Mouse (Mus musculus) gastrocnemius, adult 18-20 months (tissue): ENCODE measurements around the gene 4930556J24Rik. TPM values are rescaled to one million over a fixed set of nuclear protein-coding genes. Genes with fewer than 3 reads are reported as not detected.
"Not testable (repeated sequence)": the region's sequence is repeated elsewhere in the genome, so short reads cannot be mapped to it uniquely, and the experiment has no call there.

Experiments
- DNase-seq: peaks from one replicate; pipeline ENCODE4 v3.0.0; 2021; ENCODE audit warnings: low spot score
- long read RNA-seq, 2 experiments: library from polyadenylated mRNA; stranded (forward); transcript quantifications; one replicate each; pipeline ENCODE4 v2.0.0; 2021
- total RNA-seq, 2 experiments: library from RNA; stranded (reverse); gene quantifications; 2 replicates each; pipeline ENCODE4 v1.2.3; 2021

Gene 4930556J24Rik
- not detected for total RNA-seq
- long read RNA-seq, experiment 1, result 0 reads
- long read RNA-seq, experiment 2, result 0 reads

DNA sequence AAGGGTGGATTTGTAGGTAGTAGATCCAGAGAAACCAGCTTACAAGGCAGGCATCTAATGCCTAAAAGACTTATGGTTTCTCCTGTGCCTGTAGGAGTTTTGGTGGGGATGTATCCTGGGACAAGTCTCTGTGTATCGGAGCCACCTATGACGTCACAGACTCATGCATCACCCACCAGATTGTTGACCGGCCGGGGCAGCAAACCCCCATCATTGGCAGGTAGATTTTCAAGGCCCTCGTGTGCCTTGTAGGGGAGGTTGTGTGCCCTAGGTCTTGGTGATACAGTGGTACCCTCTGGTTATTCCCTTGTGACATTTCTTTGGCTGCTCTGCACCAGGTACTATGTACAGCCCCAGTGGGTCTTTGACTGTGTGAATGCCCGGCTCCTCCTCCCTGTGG lies at the start of gene 4930556J24Rik:
Gene 4930556J24Rik, minus strand, starts transcription at position 101 of the 400 bp plus-strand sequence.
- DNase-seq, result no peak

DNA sequence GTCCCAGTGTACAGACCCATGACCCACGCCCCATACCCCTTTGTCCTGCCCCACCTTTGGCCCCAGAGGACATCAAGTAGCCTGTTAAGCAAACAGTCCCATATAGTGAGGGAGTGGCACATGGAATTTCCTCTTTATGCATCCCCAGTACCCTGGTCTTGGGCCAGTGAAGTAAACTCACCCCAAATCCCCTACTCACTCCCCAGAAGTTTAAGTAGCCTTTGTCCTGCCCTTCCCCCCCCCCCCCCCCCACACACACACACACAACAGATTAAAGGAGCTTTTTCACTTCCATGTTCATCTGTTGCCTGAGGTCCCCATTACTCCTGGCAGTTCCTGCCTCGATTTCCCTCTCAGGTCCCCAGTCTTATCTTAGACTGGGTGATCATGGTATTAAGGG lies 46.7 kb upstream of the 4930556J24Rik start:
- DNase-seq, result no peak

DNA sequence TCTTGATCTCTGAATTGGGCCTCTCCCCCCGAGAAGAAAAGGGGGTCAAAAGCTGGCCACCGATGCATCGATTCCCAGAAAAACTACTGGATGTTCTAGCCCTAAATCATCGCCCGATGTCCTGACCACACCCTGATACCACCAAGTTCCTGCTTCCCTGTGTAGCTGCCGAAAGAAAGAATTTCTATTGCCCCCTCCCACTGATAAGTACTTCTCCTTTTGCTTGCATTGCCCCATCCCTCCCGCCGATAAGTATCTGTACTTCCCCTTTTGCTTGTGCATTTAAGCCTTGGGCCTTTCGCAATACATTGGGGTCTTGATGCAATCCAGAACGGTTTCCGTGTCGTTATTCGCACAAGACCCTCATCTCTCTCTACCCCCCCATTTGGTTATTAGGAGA lies 45.5 kb upstream of the 4930556J24Rik start:
- not testable (repeated sequence) for DNase-seq

DNA sequence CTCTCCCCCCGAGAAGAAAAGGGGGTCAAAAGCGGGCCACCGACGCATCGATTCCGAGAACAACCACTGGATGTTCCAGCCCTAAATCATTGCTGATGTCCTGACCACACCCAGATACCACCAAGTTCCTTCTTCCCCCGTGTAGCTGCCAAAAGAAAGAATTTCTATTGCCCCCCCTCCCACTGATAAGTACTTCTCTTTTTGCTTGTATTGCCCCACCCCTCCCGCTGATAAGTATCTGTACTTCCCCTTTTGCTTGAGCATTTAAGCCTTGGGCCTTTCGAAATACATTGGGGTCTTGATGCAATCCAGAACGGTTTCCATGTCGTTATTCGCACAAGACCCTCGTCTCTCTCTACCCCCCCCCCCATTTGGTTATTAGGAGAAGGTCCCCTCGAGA lies 39.2 kb upstream of the 4930556J24Rik start:
- DNase-seq, result not testable (repeated sequence)

DNA sequence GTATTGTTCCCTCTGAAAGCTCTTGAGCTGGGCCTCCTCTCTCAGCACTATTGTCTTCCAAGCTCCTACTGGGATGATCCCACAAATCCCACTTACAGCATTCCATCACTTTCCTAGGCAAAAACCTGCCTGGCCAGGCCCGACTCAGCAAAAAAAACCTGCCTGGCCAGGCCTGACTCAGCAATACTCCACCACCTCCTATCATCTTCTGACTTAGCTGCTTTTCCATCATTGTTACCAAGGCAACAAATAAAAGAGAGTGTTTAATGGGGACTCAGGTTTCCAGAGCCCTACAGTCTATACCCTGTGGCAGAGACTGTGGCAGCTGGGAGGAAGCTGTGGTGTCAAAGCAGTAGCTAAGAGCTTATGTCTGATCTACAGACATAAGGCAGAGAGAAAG lies 36.0 kb upstream of the 4930556J24Rik start:
- DNase-seq, result no peak

DNA sequence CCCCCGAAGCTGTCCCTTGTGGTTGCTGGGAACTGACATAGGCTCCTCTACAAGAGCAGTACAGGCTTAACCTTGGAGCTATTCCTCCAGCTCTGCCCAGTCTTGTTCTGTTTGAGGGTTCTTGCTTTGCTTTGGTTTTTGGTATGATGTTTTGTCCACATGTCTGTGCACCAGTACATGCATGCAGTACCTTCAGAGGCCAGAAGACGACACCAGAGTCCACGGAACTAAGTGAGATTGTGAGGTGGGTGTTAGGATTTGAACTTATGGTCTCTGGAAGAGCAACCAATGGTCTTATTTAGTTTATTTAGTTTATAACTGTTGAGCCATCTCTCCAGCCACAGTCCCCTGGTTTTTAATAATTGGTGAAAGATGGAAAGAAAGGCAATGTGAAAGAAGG lies 29.9 kb upstream of the 4930556J24Rik start:
- DNase-seq, result no peak

DNA sequence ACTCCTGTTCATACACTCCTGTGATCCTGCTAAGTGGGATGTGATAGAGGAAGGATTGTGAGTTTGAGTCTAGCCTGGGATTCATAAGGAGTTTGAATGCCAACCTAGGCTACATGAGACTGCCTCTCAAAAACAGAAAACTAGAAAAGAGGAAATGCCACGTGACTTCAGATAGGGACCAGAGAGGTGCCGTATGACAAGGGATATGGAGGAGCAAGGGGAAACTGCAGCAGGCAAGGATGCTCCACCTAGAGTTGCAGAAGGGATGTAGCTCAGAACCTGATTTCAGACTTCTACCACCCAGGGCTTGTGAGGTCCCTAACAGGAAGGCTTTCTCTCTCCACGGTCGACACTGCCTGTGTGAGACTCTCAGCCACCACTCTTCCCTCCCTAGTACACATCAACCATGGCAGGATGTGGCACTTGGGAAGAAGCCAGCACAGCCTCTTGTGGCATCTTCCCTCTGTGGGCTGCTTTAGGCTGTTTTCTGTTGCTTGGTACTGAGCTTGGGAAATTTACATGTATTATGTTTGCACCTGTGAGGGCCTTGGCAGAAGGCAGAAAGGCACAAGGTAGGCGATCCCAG lies 28.7 kb upstream of the 4930556J24Rik start:
- no peak for DNase-seq

DNA sequence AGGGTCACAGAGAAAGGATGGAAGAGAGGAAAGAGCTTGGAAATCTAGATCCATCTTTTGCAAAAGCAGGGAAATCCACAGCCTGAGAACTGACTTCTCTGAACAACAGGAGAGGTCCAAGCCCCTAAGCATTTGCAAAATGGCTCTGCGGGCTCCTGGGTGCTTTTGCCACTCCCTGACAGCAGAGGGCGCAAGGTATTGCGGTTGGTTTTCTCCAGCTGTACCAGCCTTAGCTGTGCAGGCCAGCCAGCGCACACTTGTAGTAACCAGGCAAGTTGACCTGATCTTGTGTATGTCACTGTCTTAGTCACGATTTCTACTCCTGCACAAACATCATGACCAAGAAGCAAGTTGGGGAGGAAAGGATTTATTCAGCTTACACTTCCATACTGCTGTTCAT lies 25.0 kb upstream of the 4930556J24Rik start:
- peak; percentile 45 for DNase-seq

DNA sequence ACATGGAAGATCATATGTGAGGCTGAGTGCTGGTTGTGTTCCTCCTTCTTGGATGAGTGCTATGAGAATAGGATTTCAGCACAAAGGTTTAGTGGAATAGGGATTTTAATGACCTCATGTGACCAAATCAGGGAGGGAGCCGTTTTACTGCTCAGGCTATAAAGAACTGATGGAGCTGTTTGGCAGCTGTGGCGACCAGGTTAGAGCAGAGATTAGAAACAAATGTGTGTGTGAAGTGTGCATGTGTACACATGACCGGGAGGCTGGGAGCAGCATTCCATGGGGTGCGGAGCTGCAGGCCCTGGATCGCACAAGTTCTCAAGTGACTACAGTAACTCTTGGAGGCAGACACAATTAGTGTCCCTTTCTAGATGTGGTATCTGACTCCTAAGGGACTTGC lies 23.0 kb upstream of the 4930556J24Rik start:
- DNase-seq, result no peak

DNA sequence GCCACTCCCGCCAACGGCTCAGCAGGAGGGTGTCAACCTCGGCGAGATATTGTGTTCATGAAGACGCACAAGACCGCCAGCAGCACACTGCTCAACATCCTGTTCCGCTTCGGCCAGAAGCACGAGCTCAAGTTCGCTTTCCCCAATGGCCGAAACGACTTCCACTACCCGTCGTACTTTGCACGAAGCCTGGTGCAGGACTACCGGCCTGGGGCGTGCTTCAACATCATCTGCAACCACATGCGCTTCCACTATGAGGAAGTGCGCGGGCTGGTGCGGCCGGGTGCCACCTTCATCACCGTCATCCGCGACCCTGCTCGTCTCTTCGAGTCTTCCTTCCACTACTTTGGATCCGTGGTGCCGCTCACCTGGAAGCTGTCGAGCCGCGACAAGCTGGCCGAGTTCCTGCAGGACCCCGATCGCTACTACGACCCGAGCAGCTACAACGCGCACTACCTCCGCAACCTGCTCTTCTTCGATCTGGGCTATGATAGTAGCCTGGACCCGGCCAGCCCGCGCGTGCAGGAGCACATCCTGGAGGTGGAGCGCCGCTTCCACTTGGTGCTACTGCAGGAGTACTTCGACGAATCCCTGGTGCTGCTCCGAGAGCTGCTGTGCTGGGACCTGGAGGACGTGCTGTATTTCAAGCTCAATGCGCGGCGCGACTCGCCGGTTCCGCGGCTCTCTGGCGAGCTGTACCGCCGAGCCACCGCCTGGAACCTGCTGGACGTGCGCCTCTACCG lies 21.6 kb upstream of the 4930556J24Rik start:
- no peak for DNase-seq

DNA sequence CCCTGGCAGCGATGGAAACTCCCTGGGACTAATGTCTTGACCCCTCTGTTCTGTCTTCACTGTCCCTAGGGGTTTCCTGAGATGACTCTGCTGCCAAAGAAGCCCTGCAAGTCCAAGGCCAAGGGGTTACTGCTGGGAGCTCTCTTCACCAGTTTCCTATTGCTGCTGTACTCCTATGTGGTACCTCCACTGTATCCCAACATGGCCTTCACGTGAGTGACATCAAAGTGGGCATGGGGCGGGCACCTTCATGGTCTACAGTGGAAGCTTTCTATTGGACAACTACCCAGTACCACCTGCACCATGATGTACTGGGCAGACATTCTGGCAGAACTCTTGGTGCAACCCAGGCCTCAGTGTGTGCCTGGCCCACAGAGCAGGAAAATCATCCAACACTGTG lies 20.3 kb upstream of the 4930556J24Rik start:
- no peak for DNase-seq

DNA sequence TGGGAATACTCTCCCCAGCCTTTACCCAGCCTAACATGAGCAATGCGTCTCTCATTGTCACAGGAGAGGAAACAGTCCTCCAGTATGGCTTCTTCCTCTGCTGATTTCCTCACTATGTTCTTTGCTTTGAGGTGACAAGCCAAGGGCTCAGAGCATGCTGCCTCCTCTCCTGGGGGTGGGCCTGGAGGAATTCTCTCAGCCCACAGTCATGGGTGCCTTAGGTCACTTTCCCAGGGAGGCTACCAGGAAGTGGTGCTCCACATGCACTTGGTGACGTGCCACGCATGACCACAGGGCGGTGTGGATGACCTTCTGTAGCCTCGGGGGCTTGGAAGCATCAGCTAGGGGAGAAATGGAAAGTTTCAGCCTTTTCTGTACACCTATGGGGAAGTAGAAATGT lies 18.9 kb upstream of the 4930556J24Rik start:
- no peak for DNase-seq

DNA sequence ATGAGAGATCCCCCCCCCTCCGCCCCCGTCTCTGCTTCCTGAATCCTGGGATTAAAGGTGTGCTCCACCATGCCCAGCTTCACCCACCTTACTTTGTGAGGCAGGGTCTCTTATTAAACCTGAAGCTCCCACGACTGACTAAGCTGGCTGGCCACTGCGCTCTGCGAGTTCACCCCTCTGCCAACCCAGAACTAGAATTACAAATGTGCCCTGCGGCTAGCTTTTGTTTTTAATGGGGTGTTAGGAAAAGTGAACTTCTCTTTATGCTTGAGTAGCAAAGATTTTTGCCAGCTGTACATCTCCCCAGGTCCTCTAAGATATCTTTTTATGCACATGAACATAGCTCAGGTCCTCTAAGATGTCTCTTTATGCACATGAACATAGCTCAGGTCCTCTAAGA lies 17.3 kb upstream of the 4930556J24Rik start:
- DNase-seq, result no peak

DNA sequence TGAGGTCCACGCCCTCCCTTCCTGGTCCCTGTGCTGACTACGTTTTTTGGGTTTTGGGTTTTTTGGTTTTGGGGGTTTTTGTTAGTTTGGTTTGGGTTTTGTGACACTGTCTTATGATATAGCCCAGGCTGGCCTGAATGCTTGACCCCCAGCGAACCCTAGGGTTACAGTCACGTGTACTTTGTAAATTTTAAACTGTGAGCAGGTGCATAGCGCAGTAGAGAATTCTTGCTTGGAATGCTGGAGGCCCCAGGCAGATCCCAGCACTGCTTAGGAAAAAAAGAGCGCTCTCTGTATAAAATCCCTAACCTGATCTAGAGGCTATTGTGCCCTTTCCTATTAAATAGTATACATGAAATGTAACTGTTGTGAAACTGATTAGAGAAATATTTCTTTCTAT lies 16.6 kb upstream of the 4930556J24Rik start:
- no peak for DNase-seq

DNA sequence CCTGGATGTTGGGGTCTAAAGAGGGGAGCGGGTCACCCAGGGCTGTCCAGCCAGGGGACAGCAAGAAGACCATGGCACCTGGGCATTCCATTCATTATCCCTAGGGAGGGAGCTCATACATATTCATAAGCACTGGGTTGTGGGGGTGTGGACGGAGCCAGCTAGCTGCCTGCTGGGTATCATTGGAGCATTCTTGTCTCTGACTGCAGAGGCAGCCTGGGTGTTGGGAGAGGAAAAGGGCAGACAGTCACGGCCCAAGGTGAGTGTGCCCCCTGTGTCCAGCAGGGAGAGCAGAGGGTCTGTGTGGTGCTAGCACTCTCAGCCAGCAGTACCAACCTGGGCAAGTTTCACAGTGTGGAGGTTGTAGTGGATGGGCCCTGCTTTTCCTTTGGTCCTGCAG lies 13.2 kb upstream of the 4930556J24Rik start:
- no peak for DNase-seq

DNA sequence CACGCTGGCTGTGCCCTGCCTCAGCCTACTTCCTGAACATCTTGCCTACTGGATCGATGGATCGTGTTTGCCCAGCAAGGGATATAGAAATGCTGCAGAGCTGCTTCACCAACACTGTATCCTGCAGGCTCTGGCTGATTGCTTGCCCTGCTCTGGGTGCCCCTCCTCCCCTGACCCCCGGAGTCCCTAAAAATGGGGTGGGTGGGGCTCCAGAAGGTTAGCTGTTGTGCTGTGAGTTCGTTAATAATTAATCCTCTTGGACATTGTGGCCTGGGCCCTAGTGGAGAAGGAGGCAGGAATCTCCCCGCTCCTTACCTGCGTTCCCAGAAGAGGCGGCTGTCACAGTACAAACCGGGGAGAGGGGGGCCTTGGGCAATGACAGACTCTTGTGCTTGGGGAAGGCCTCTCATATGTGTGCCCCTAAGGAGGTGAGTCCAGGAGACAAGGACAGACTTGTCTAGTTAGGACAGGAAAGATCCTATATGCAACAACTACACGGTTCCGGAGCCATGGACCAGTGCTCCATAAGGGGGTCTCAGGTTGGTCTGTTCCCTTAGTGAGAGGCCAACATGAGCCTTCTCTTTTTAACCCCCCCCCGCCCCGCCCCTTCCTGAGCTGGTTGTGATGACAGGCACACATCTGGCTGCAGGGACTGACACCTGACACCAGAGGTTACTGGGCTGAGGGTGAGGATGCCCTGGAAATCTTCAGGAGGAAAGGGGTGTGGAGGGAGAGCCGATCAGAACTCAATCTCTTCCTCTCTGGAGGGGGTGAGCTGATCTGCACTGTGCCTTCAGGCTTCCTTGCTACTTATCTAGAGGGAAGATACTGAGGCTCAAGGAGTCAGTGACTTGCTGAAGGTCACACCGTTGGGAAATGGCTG lies 7.5 kb upstream of the 4930556J24Rik start:
- DNase-seq, result no peak

DNA sequence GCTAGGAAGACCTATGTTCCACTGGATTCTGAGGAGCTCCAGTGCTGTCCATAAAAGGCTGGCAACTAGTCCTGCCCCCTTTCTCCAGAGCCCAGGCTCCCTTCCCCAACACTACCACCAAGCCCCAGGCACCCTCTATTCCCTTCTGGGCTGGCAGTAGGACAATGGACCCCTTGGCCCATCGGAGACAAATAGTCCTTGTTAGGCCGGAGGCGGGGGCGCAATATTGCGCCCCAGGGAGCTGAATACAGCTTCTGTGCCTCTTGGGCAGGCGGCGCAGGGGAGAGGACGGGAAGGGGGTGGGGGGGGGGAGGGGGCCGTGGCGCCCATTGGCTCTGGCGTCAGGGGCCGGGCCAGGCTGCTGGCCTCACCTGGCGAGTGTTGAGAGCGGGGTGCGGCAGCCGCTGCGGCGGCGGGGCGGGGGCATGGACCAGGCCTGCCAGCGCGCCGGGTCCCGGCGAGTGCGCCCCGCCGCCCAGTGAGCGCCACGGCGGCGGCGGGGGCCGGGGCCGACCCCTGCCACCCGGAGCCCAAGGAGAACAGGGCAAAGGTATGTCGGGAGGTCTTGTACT lies 6.8 kb upstream of the 4930556J24Rik start, which contains the start of gene Gal3st1:
Gene Gal3st1, plus strand, starts transcription at position 346 of the 572 bp plus-strand sequence.
- DNase-seq, result no peak

DNA sequence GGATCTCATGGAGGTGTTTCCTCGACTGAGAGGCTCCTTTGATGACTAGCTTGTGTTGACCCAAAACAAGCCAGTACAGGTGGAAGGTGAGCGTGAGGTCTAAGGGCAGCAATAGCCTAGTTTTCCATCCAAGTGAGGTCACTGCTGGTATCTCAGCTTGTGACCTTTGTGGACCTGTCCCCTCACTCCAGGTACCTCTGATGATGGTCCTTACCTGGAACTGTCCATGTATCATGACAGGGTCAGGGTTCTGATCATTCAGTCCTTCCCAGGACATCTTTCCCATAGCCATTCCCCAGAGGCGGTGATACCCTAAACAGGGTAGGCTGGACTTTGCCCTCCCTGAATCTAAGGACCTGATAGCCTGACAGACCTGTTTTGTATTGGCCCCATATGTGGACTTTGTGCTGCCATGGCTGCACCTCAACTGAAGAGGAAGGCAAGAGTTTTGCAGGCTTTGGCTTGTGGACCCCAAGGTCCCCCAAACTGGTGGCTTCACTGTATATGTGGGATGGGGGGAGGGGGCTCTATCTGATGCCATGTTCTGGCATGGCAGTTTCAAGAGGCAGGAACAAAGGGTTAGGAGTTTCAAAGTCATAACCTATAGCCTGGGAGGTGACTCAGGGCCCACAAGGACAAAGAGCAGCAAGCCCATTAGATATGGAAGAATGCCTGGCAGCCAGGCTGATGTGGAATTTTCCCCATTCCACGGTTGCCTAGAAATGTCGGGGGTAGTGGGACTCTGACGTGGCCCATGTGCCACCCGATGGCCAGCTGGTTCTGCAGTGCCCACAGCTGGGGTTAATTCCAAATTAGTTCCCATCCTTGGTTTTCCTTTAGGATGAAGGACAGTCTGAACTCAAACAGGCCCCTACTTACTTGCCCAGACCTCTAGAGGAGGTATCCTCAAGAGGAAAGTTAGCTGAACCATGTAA lies 6.0 kb upstream of the 4930556J24Rik start:
- DNase-seq, result no peak

DNA sequence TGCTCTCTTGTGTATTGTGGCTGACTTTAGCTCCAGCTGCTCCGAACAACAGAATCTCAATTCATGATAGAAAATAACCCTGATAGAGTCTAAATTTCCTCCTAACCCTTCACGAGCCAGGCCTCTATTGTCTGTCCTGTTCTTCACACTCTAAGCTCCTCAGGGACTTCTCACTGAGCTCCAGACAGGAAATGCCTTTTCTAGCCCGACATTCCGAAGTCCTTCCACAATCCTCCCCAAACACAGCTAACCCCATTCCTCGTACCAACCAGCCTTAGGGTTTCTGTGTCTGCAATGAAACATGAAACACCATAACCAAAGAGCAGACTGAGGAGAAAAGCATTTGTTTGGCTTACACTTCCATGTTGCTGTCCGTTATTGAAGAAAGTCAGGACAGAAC lies 5.0 kb upstream of the 4930556J24Rik start:
- DNase-seq, result no peak

DNA sequence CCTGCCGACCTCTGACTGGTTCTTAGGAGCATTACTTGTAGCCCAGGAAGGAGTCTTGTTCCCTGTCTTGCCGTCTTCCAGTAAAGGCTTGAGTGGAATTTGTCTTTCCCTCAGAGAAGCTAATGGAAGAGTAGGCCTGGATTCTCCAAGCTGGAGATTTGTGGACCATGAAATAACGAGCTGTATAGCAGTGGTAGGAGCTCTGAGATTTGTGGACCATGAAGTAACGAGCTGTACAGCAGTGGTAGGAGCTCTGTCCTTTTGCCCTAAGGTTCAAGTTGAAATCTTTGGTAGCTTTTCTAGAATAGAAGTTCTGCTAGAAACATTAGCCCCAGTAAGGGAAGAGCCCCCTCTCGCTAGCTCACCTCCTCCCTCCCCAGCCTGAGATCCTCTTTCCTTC lies 1.8 kb upstream of the 4930556J24Rik start:
- DNase-seq, result no peak

DNA sequence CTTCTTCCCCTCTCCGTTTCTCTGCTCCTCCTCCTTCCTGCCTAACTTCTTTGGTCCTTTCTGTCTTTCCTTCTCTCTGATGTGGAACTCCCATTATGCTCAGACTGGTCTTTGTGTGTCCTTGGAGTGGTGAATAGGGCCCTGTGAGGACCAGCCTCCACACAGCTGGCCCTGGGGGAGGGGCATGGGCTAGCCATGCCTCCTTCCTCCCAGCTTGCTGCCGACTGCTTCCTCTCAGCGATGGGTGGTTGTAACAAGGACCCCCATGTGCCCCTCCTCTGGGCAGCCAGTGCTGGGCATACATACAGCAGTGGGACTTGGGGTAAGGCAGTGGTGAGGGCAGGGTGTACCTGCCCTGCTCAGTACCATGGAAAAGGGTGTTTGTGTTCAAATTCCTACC lies 2.3 kb downstream of the 4930556J24Rik start:
- DNase-seq, result no peak
